Mouse (Mus musculus) gastrocnemius, postnatal 4 days (tissue): Measurements from ENCODE around the gene Slc5a1. TPM values are rescaled to one million over a fixed set of nuclear protein-coding genes. Genes with fewer than 3 reads are reported as not detected.

Experiments
- DNase-seq, 2 experiments: peaks; one replicate each; pipeline ENCODE4 v3.0.0; 2021 to 2022; ENCODE audit warnings: low spot score in 2 of 2, mixed read lengths in 2 of 2
- total RNA-seq, 2 experiments: library from RNA; stranded (reverse); gene quantifications; 2 replicates each; pipeline ENCODE4 v1.2.3; 2021

The Slc5a1 gene
- total RNA-seq, 2 experiments from 2014 or later: not detected

GRCm38 (mm10) chr5:33147691-33148090 is 43.7 kb downstream of the Slc5a1 start:
- DNase-seq: no peak

GRCm38 (mm10) chr5:33193567-33193966 is 89.5 kb downstream of the Slc5a1 start:
- no peak for DNase-seq

- DNase-seq: no peak
Observed at GRCm38 (mm10) chr5:33195246-33195852, 91.3 kb downstream of the Slc5a1 start.

GRCm38 (mm10) chr5:33200071-33200470 is 96.1 kb downstream of the Slc5a1 start:
- no peak for DNase-seq

- peak in 1 of 2 experiments; percentile 12 for DNase-seq
Observed at GRCm38 (mm10) chr5:33201697-33202096, 97.7 kb downstream of the Slc5a1 start.

- DNase-seq: no peak
Observed at GRCm38 (mm10) chr5:33202516-33203170, 98.6 kb downstream of the Slc5a1 start.

- no peak for DNase-seq
Observed at GRCm38 (mm10) chr5:33203171-33203565, 99.1 kb downstream of the Slc5a1 start.

GRCm38 (mm10) chr5:33203691-33204242 is 99.7 kb downstream of the Slc5a1 start:
- DNase-seq: peak; percentile 70 to 83

GRCm38 (mm10) chr5:33204284-33204683 is 100.3 kb downstream of the Slc5a1 start:
- DNase-seq: no peak

- DNase-seq: no peak
Observed at GRCm38 (mm10) chr5:33206328-33206727, 102.3 kb downstream of the Slc5a1 start.

GRCm38 (mm10) chr5:33207136-33207535 is 103.1 kb downstream of the Slc5a1 start:
- DNase-seq: no peak

GRCm38 (mm10) chr5:33208533-33209245 is 104.7 kb downstream of the Slc5a1 start:
- DNase-seq: no peak

- DNase-seq: peak in 1 of 2 experiments; percentile 11
Observed at GRCm38 (mm10) chr5:33210515-33210914, 106.5 kb downstream of the Slc5a1 start.

- peak in 1 of 2 experiments; percentile 15 for DNase-seq
Observed at GRCm38 (mm10) chr5:33211254-33211653, 107.2 kb downstream of the Slc5a1 start.

Other genes starting within 250 kb of the Slc5a1 start
- 10 to 100 TPM; 15.0 to 15.2 TPM for gene Prr14l, start 250.0 kb upstream of the Slc5a1 start, total RNA-seq
- 10 to 100 TPM; 17.8 to 19.5 TPM for gene Depdc5, start 240.5 kb upstream of the Slc5a1 start, total RNA-seq
- 100 to 1,000 TPM; 141 to 144 TPM for gene Ywhah, start 85.4 kb upstream of the Slc5a1 start, total RNA-seq
- gene Spon2, start 114.2 kb downstream of the Slc5a1 start, total RNA-seq: 10 to 100 TPM; 40.1 to 52.1 TPM
- 100 to 1,000 TPM; 242 to 244 TPM for gene Ctbp1, start 170.8 kb downstream of the Slc5a1 start, total RNA-seq
- gene Maea, start 231.3 kb downstream of the Slc5a1 start, total RNA-seq: 100 to 1,000 TPM; 109 to 112 TPM